Mouse (Mus musculus) liver, embryonic 12.5 days (tissue): ENCODE results near the gene Gnaq. TPM values are rescaled to one million over a fixed set of nuclear protein-coding genes. Genes with fewer than 3 reads are reported as not detected.

Source experiments
- ATAC-seq: fragments of 200-750 bp; cut with Nextera tagmentation; 2 replicates; pipeline ENCODE4 v1.8.0; 2017; ENCODE audit warnings: moderate number of reproducible peaks, mild to moderate bottlenecking, moderate library complexity
- H3K27ac ChIP-seq: fragments of 300-500 bp; sonication (generic); 2 replicates; pipeline ENCODE4 v1.5.1; 2016; ENCODE audit warnings: mild to moderate bottlenecking
- H3K27me3 ChIP-seq: fragments of 300-500 bp; sonication (generic); replicated peaks from 2 replicates; pipeline ENCODE4 v1.6.1; 2016; ENCODE audit warnings: mild to moderate bottlenecking, moderate library complexity
- H3K36me3 ChIP-seq: fragments of 300-500 bp; sonication (generic); 2 replicates; pipeline ENCODE4 v1.6.1; 2016; ENCODE audit warnings: mild to moderate bottlenecking, moderate library complexity
- H3K4me1 ChIP-seq: fragments of 300-500 bp; sonication (generic); 2 replicates; pipeline ENCODE4 v1.6.1; 2016
- H3K4me2 ChIP-seq: fragments of 300-500 bp; sonication (generic); 2 replicates; pipeline ENCODE4 v1.6.1; 2016; ENCODE audit warnings: mild to moderate bottlenecking, moderate library complexity
- H3K4me3 ChIP-seq: fragments of 300-500 bp; sonication (generic); 2 replicates; pipeline ENCODE4 v1.5.1; 2016; ENCODE audit warnings: mild to moderate bottlenecking, moderate library complexity
- H3K9ac ChIP-seq: fragments of 300-500 bp; sonication (generic); 2 replicates; pipeline ENCODE4 v1.6.1; 2016; ENCODE audit warnings: mild to moderate bottlenecking, moderate library complexity
- H3K9me3 ChIP-seq: fragments of 300-500 bp; sonication (generic); replicated peaks from 2 replicates; pipeline ENCODE4 v1.6.1; 2016; ENCODE audit warnings: mild to moderate bottlenecking, moderate library complexity
- WGBS: fragments of 180-500 bp; shearing (Covaris S2); methylation state at CpG from one replicate; pipeline ENCODE4 v1.1.7; 2016; ENCODE audit not compliant: insufficient replicate concordance; 5-methylcytosine and 5-hydroxymethylcytosine counted together
- polyA plus RNA-seq: library from polyadenylated mRNA; unstranded; fragments of >200 nt; fragmentation: Nextera tagmentation; extraction: Ambion mirVana; gene quantifications from 2 replicates; pipeline ENCODE4 v1.2.1, GENCODE M21; 2016

Gene Gnaq
- polyA plus RNA-seq, 1 experiment from 2014 or later: 5.6 TPM

DNA sequence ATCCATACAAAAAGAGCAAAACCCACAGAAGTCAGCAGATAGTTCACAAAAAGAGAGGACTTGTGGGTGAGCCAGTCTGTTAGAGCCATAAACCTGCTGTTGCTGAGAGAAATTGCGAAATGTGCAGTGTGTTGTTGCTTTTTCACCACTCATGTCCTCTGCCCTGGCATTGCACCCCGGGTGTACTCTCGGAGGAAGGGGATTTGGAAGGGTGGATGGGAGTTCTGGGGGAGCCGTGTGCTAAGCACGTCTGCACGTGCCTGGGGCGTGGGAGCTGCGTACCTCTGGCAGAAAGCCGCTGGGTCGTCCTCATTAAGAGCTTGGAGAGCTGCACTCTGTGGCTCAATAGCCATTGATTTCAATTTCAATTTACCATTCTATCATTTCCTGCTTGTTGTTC, 234.6 kb downstream of the Gnaq start:
- Histone ChIP-seq H3K27me3 (no peaks in the 10 kb centered on the region), H3K4me2 (no peak overlapping the region), H3K36me3 (no peaks in the 10 kb centered on the region; the same call in 1 of the 2 replicates), H3K9ac (no peak overlapping the region), H3K9me3 (no peaks in the 10 kb centered on the region), H3K4me1 (0 out of 2 replicates have a peak, but pooled peaks cover 4% of the 10 kb centered on the region), H3K4me3 (no peak overlapping the region), H3K27ac (no peak overlapping the region)
- ATAC-seq: no peak
- 79% methylated on average over 10 of the region's 10 CpGs for WGBS

DNA sequence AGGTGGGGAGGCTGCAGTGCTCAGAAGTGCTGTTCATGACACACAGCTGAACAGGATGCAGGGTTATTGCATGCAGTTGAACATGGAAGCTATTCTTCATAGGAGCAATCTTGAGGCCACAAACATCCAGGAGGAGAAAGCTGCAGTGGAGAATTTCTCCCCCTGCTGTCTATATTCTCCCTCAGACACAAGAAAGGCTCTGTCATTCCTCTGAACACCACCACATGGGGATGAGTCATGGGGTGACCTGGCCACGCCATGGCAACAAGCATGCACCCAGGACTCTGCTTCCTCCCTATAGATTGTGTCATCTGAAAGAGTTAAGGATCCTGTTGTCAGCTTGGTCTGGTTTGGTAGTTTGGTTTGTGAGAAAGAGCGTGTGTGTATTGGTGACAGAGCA, 239.0 kb downstream of the Gnaq start:
- no peaks in the 10 kb centered on the region for H3K36me3 ChIP-seq
- ATAC-seq: no peak
- no peak overlapping the region for H3K4me2 ChIP-seq
- 0 out of 2 replicates have a peak, but pooled peaks cover 3% of the 10 kb centered on the region for H3K4me1 ChIP-seq
- H3K9me3 ChIP-seq: no peaks in the 10 kb centered on the region
- H3K27ac ChIP-seq: no peak overlapping the region
- 55% methylated on average over 2 of the region's 2 CpGs for WGBS
- no peak overlapping the region for H3K9ac ChIP-seq
- H3K4me3 ChIP-seq: no peak overlapping the region
- no peaks in the 10 kb centered on the region for H3K27me3 ChIP-seq

DNA sequence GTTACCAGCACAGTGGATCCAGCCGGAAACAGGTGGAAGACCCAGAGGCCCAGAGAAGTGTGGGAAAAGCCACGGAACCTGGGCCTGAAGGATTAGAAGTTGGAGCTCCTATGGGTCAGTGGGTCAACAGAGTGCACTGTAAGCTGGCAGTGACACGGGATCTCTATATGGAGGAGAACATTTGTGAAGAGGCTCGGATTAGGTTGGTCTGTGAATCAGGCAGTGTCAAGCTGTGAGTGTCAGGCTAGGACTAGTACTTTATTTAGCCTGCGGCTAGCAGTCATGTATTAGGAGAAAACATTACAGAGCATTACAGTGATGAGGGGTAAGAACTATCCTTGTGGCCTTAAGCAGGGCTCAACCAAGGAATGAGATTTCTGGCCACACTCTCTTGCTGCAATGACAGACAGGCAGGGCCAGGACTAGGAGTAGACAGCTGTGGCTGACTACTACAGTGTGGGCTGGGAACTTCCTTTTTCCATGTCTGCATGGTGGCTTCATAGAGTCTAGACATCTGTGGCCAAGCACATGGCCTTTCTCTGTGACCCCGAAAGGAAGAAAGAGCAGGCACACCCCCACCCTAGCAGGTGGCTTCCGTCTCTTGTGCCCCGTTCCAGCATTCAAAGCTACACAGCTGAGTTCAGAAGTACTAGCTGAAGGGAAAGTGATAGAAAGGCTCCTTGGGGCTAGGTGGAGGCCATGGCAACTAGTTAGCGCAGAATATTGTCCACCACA, 240.3 kb downstream of the Gnaq start:
- 0 out of 2 replicates have a peak, but pooled peaks have one; percentile 30 for ATAC-seq
- no peaks in the 10 kb centered on the region for H3K36me3 ChIP-seq
- peaks cover 4% of the 10 kb centered on the region; the same call in 1 of the 2 replicates for H3K4me1 ChIP-seq
- H3K9ac ChIP-seq: no peak overlapping the region
- H3K27me3 ChIP-seq: no peaks in the 10 kb centered on the region
- H3K4me3 ChIP-seq: no peak overlapping the region
- H3K9me3 ChIP-seq: no peaks in the 10 kb centered on the region
- H3K27ac ChIP-seq: no peak overlapping the region
- 66% methylated on average over 9 of the region's 9 CpGs for WGBS
- no peak overlapping the region for H3K4me2 ChIP-seq

DNA sequence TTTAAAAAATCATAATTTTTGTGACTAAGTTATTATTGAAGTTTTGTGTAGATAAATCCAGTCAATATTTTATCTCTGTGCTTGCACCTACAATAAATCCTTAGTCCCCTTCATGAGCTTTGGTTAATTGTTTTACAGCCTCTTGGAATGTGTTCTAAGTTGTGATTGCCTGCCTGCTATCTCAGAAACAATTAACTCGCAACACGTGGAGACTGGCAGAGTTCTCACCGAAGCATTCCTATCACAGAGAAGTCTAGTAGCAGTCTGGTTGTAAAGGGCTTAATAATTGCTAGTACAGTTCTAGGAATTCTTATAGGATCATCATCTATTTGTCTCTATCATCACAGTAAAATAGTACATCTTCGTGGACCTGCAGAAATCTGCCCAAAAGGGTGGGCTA, 243.2 kb downstream of the Gnaq start:
- H3K4me1 ChIP-seq: peaks cover 4% of the 10 kb centered on the region; the same call in 1 of the 2 replicates
- 65% methylated on average over 4 of the region's 4 CpGs for WGBS

DNA sequence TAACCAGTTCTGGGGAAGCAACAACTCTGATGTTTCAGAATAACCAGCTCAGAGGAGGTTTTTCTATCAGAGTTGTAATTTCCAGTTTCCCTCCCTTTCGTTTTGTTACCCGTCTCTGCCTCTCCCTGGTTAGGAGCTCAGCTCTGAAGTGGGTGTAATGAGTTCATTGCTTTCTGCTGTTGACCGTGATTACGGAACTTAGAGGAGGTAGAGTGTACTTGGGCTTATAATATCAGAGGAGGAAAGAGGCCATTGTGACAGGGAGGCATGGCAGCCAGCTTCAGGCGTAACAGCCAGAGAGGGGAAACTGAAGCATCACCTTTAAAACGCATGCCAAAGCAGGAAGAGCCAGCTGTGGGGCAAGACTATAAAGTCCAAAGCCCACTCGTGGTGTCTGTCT, 245.9 kb downstream of the Gnaq start:
- H3K4me1 ChIP-seq: peaks cover 9% of the 10 kb centered on the region; the same call in 1 of the 2 replicates
- H3K27ac ChIP-seq: no peak overlapping the region
- no peaks in the 10 kb centered on the region for H3K36me3 ChIP-seq
- no peak for ATAC-seq
- WGBS: 80% methylated on average over 7 of the region's 7 CpGs
- no peak overlapping the region for H3K4me3 ChIP-seq
- H3K4me2 ChIP-seq: no peak overlapping the region
- H3K9ac ChIP-seq: no peak overlapping the region
- H3K9me3 ChIP-seq: no peaks in the 10 kb centered on the region
- H3K27me3 ChIP-seq: no peaks in the 10 kb centered on the region

More for the DNA sequence above, 243.2 kb downstream of the Gnaq start:
- no peak overlapping the region for H3K4me2 ChIP-seq
- H3K27me3 ChIP-seq: no peaks in the 10 kb centered on the region
- H3K27ac ChIP-seq: no peak overlapping the region
- ATAC-seq: no peak
- H3K36me3 ChIP-seq: no peaks in the 10 kb centered on the region
- no peak overlapping the region for H3K4me3 ChIP-seq
- H3K9ac ChIP-seq: no peak overlapping the region
- H3K9me3 ChIP-seq: no peaks in the 10 kb centered on the region

DNA sequence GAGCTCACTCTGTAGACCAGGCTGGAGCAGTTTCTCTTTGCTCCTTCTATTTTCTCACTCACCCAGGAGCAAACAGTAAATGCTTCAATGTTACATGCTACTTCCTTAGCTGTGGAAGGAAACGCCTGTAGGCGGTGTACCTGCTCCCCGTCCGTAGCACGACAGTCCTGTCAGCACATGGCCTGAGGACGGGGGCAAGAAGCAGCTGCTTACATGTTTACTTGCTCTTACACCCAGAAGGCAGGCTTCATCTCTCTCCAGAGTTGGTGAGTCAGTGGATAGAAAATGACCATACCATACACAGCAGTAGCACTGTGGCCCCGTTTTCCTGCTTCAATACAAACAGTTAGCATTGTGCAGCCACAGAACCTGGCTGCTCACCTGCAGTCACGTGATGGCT, 247.1 kb downstream of the Gnaq start:
- Histone ChIP-seq H3K4me3 (no peak overlapping the region), H3K9ac (no peak overlapping the region), H3K4me1 (peaks cover 9% of the 10 kb centered on the region; the same call in 1 of the 2 replicates), H3K27ac (no peak overlapping the region), H3K27me3 (no peaks in the 10 kb centered on the region), H3K9me3 (no peaks in the 10 kb centered on the region), H3K36me3 (0 out of 2 replicates have a peak, but pooled peaks cover 2% of the 10 kb centered on the region), H3K4me2 (no peak overlapping the region)
- WGBS: 81% methylated on average over 8 of the region's 8 CpGs
- ATAC-seq: no peak

DNA sequence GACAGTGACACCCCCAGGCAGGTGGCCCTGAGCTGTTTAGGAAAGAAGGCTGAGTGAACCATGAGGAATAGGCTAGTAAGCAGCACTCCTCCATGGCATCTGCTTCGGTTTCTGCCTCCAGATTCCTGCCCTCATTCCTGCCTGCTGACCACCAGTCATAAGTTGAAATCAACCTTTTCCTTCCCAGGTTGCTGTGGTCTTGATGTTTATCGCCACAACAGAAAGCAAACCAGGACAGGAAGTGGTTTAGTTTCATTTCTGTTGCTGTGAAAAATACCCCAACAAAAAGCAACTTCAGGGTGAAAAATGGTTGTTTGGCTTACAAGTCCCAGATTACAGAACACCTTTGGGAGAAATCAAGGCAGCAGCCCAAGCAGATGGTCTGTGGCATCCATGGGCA, 249.8 kb downstream of the Gnaq start:
- Histone ChIP-seq H3K27ac (no peak overlapping the region), H3K9ac (no peak overlapping the region), H3K4me1 (0 out of 2 replicates have a peak, but pooled peaks cover 4% of the 10 kb centered on the region), H3K9me3 (no peaks in the 10 kb centered on the region), H3K4me2 (no peak overlapping the region), H3K36me3 (0 out of 2 replicates have a peak, but pooled peaks cover 2% of the 10 kb centered on the region), H3K4me3 (no peak overlapping the region), H3K27me3 (no peaks in the 10 kb centered on the region)
- ATAC-seq: no peak
- 35% methylated on average over 2 of the region's 2 CpGs for WGBS

DNA sequence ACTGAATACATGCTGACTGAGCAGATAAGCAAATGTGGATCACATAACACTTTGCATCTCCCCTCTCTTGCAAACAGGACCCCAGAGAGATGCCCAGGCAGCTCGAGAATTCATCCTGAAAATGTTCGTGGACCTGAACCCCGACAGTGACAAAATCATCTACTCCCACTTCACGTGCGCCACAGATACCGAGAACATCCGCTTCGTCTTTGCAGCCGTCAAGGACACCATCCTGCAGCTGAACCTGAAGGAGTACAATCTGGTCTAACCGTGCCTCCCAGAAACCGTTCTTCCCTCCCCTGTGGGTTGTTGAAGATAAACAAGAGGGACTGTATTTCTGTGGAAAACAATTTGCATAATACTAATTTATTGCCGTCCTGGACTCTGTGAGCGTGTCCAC, 250.5 kb downstream of the Gnaq start:
- Histone ChIP-seq H3K4me2 (no peak overlapping the region), H3K27me3 (no peaks in the 10 kb centered on the region), H3K9ac (no peak overlapping the region), H3K9me3 (no peaks in the 10 kb centered on the region), H3K4me3 (no peak overlapping the region), H3K4me1 (0 out of 2 replicates have a peak, but pooled peaks cover 4% of the 10 kb centered on the region), H3K27ac (no peak overlapping the region), H3K36me3 (0 out of 2 replicates have a peak, but pooled peaks cover 2% of the 10 kb centered on the region)
- WGBS: 78% methylated on average over 13 of the region's 13 CpGs
- no peak for ATAC-seq

DNA sequence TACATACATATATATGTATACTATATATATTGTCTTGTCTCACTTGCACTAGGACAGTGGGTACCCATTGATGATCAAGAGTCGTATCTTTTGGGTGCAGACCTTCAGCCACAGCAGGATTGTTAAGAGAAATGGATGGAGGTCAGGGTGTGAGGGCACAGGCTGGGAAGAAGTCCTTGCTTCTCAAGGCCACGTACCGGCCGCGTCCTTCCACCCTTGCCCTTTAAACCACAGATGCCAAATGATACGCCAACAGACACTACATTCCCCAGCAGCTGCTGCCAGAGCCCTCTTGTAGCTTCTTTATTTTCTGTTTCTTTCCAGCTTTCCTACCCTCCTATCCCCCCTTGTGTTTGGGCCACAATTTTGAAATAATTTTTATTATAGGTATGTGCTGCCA, 251.5 kb downstream of the Gnaq start:
- 0 out of 2 replicates have a peak, but pooled peaks cover 4% of the 10 kb centered on the region for H3K4me1 ChIP-seq
- ATAC-seq: no peak
- H3K27me3 ChIP-seq: no peaks in the 10 kb centered on the region
- no peak overlapping the region for H3K4me3 ChIP-seq
- no peak overlapping the region for H3K4me2 ChIP-seq
- no peak overlapping the region for H3K9ac ChIP-seq
- no peak overlapping the region for H3K27ac ChIP-seq
- 85% methylated on average over 6 of the region's 6 CpGs for WGBS
- H3K36me3 ChIP-seq: 0 out of 2 replicates have a peak, but pooled peaks cover 2% of the 10 kb centered on the region
- H3K9me3 ChIP-seq: no peaks in the 10 kb centered on the region

DNA sequence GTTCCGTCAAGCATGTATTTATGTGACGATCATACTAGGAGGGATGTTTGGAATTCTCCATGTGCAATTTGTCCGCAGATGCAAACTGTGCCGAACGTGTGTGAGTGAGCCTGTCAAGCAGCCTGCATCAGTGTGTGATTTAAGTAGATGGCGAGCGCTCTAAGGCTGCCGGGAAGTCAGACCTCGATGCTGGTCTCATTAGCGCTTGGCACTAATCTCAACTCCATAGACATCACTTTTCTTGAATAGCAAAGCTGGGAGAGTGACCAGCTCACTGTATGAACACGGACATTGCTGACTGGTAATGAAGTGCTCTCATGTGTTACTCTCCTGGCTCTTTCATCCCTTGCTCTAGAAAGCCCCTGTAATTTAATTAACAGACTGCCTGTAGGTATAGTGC, 252.3 kb downstream of the Gnaq start:
- H3K9me3 ChIP-seq: no peaks in the 10 kb centered on the region
- no peak for ATAC-seq
- 0 out of 2 replicates have a peak, but pooled peaks cover 4% of the 10 kb centered on the region for H3K4me1 ChIP-seq
- no peak overlapping the region for H3K4me2 ChIP-seq
- H3K4me3 ChIP-seq: no peak overlapping the region
- 77% methylated on average over 11 of the region's 11 CpGs for WGBS
- no peaks in the 10 kb centered on the region for H3K27me3 ChIP-seq
- no peak overlapping the region for H3K27ac ChIP-seq
- no peak overlapping the region for H3K9ac ChIP-seq
- H3K36me3 ChIP-seq: 0 out of 2 replicates have a peak, but pooled peaks cover 2% of the 10 kb centered on the region

DNA sequence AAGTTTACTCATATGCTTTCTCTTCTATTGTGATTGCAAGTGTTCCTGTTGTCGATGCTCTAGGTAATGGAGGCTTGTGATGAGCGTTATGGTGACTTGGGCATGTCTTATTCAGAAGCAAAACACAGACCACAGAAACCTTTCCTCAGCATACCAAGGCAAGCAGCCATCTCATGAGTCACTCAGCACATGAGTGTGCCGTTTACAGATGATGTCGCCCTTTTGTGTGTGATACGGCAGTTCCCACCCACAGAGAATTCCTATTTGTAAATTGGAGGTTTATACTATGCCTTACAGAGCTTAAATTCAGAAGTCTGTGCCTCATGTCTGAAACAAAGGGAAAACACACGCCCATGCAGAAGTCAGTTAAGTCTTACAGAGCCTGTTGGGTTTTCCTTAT, 253.9 kb downstream of the Gnaq start:
- no peaks in the 10 kb centered on the region for H3K27me3 ChIP-seq
- no peak overlapping the region for H3K9ac ChIP-seq
- no peak overlapping the region for H3K4me2 ChIP-seq
- H3K4me1 ChIP-seq: 0 out of 2 replicates have a peak, but pooled peaks cover 4% of the 10 kb centered on the region
- 0 out of 2 replicates have a peak, but pooled peaks cover 2% of the 10 kb centered on the region for H3K36me3 ChIP-seq
- H3K9me3 ChIP-seq: no peaks in the 10 kb centered on the region
- no peak for ATAC-seq
- 75% methylated on average over 6 of the region's 6 CpGs for WGBS
- H3K4me3 ChIP-seq: no peak overlapping the region
- no peak overlapping the region for H3K27ac ChIP-seq

DNA sequence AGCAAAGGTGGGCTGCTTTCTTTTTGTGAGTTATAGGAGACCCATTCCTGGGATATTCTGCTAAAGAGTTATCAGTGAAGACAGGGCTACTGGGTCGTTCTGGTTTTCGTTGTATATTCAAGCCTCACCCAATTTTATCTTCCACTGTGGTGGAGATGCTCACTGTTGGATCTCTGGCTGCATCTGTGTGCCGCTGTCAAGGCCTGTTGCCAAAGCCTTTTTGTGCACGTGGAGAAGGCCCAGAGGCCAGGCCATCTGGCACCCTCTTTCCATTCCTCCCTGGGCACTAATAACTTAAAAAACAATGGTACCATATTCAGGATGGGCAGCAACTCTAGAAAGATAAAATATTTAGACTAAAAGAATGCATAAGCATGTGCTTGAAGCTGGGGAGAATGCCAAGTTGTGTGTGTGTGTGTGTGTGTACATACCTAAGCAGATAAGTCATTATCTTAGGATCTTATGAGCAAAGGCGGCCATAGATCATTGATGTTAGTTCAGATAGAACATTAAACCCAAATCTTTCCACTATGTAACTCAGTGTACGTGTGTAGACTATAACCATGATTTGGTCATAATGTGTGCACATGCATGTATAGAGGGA, 257.7 kb downstream of the Gnaq start:
- WGBS: 66% methylated on average over 6 of the region's 6 CpGs
- H3K36me3 ChIP-seq: no peaks in the 10 kb centered on the region

More for the DNA sequence above, 257.7 kb downstream of the Gnaq start:
- ATAC-seq: no peak
- Histone ChIP-seq H3K4me3 (no peak overlapping the region), H3K4me2 (no peak overlapping the region), H3K27me3 (no peaks in the 10 kb centered on the region), H3K27ac (no peak overlapping the region), H3K9ac (no peak overlapping the region), H3K4me1 (no peaks in the 10 kb centered on the region), H3K9me3 (no peaks in the 10 kb centered on the region)
